Mouse (Mus musculus) hindbrain, embryonic 13.5 days (tissue): ENCODE measurements around the gene Gpr89. TPM values are rescaled to one million over a fixed set of nuclear protein-coding genes. Genes with fewer than 3 reads are reported as not detected.

ENCODE experiments used
- ATAC-seq: fragments of 200-750 bp; cut with Nextera tagmentation; 2 replicates; pipeline ENCODE4 v1.8.0; 2017; ENCODE audit warnings: moderate TSS enrichment; ENCODE audit not compliant: low FRiP score
- H3K27ac ChIP-seq: fragments of 300-500 bp; sonication (generic); 2 replicates; pipeline ENCODE4 v1.5.1; 2015; ENCODE audit warnings: inconsistent platforms, mild to moderate bottlenecking, moderate library complexity
- H3K27me3 ChIP-seq: fragments of 300-500 bp; sonication (generic); 2 replicates; pipeline ENCODE4 v1.6.1; 2015; ENCODE audit warnings: mild to moderate bottlenecking, inconsistent platforms
- H3K36me3 ChIP-seq: fragments of 300-500 bp; sonication (generic); 2 replicates; pipeline ENCODE4 v1.6.1; 2015; ENCODE audit warnings: mild to moderate bottlenecking, inconsistent platforms
- H3K4me1 ChIP-seq: fragments of 300-500 bp; sonication (generic); replicated peaks from 2 replicates; pipeline ENCODE4 v1.6.1; 2015; ENCODE audit warnings: inconsistent platforms
- H3K4me2 ChIP-seq: fragments of 300-500 bp; sonication (generic); 2 replicates; pipeline ENCODE4 v1.6.1; 2015; ENCODE audit warnings: inconsistent platforms, mild to moderate bottlenecking, moderate library complexity
- H3K4me3 ChIP-seq: fragments of 300-500 bp; sonication (generic); 2 replicates; pipeline ENCODE4 v1.5.1; 2015; ENCODE audit warnings: mild to moderate bottlenecking, inconsistent platforms
- H3K9ac ChIP-seq: fragments of 300-500 bp; sonication (generic); 2 replicates; pipeline ENCODE4 v1.6.1; 2015; ENCODE audit warnings: mild to moderate bottlenecking, inconsistent platforms
- H3K9me3 ChIP-seq: fragments of 300-500 bp; sonication (generic); 2 replicates; pipeline ENCODE4 v1.6.1; 2016; ENCODE audit warnings: inconsistent platforms
- WGBS: fragments of 180-500 bp; shearing (Covaris S2); methylation state at CpG from one replicate; pipeline ENCODE4 v1.1.7; 2015; 5-methylcytosine and 5-hydroxymethylcytosine counted together
- polyA plus RNA-seq: library from polyadenylated mRNA; unstranded; fragments of >200 nt; fragmentation: Nextera tagmentation; extraction: Ambion mirVana; gene quantifications from 2 replicates; pipeline ENCODE4 v1.2.1, GENCODE M21; 2015

Gpr89 gene
- polyA plus RNA-seq = 38.3 and 40.7 TPM in 2 replicates

GRCm38 (mm10) chr3:96904851-96905541 is at the start of gene Gpr89:
Gpr89 (minus strand) TSS chr3:96905346.
- H3K4me1 ChIP-seq = peaks cover 17% of the 10 kb centered on the region
- peak within 1 kb of the TSS; percentile 100 for H3K4me3 ChIP-seq
- H3K27ac ChIP-seq = peak within 1 kb of the TSS; percentile 64
- WGBS = under 1% methylated on average over 40 of the region's 40 CpGs
- no peaks in the 10 kb centered on the region for H3K36me3 ChIP-seq
- H3K9me3 ChIP-seq = no peaks in the 10 kb centered on the region
- peak; percentile 98 for ATAC-seq
- H3K27me3 ChIP-seq = peaks cover 14% of the 10 kb centered on the region
- peak within 1 kb of the TSS; percentile 96 for H3K9ac ChIP-seq
- peak within 1 kb of the TSS; percentile 82 for H3K4me2 ChIP-seq

- no peaks in the 10 kb centered on the region for H3K27me3 ChIP-seq
- 58% methylated on average over 14 of the region's 14 CpGs for WGBS
- ATAC-seq = no peak
- no peak overlapping the region for H3K9ac ChIP-seq
- no peaks in the 10 kb centered on the region for H3K36me3 ChIP-seq
- no peak overlapping the region for H3K4me2 ChIP-seq
- no peaks in the 10 kb centered on the region for H3K4me1 ChIP-seq
- no peak overlapping the region for H3K27ac ChIP-seq
- no peak overlapping the region for H3K4me3 ChIP-seq
- H3K9me3 ChIP-seq = no peaks in the 10 kb centered on the region
Observed at GRCm38 (mm10) chr3:96953489-96954233, 48.5 kb upstream of the Gpr89 start.

- no peak overlapping the region for H3K9ac ChIP-seq
- WGBS = 94% methylated on average over 2 of the region's 2 CpGs
- H3K27me3 ChIP-seq = no peaks in the 10 kb centered on the region
- H3K9me3 ChIP-seq = peaks cover 7% of the 10 kb centered on the region
- peaks cover 12% of the 10 kb centered on the region for H3K4me1 ChIP-seq
- H3K4me2 ChIP-seq = no peak overlapping the region
- H3K4me3 ChIP-seq = no peak overlapping the region
- no peaks in the 10 kb centered on the region for H3K36me3 ChIP-seq
- no peak for ATAC-seq
- no peak overlapping the region for H3K27ac ChIP-seq
Observed at GRCm38 (mm10) chr3:96942706-96943105, 37.6 kb upstream of the Gpr89 start.

- H3K4me2 ChIP-seq = peak overlapping the region; percentile 44
- peaks cover 19% of the 10 kb centered on the region for H3K27me3 ChIP-seq
- ATAC-seq = peak; percentile 68
- peaks cover 7% of the 10 kb centered on the region for H3K9me3 ChIP-seq
- H3K36me3 ChIP-seq = no peaks in the 10 kb centered on the region
- H3K9ac ChIP-seq = peak overlapping the region; percentile 5; the same call in 1 of the 2 replicates
- peaks cover 21% of the 10 kb centered on the region for H3K4me1 ChIP-seq
- peak overlapping the region; percentile 3; the same call in 1 of the 2 replicates for H3K27ac ChIP-seq
- peak overlapping the region; percentile 23 for H3K4me3 ChIP-seq
- WGBS = 7% methylated on average over 11 of the region's 11 CpGs
Observed at GRCm38 (mm10) chr3:96938738-96939137, 33.6 kb upstream of the Gpr89 start.

GRCm38 (mm10) chr3:96937606-96938005 is 32.5 kb upstream of the Gpr89 start:
- Histone ChIP-seq H3K4me2 (no peak overlapping the region), H3K27me3 (peaks cover 19% of the 10 kb centered on the region), H3K9me3 (no peaks in the 10 kb centered on the region), H3K27ac (peak overlapping the region; percentile 35; the same call in 1 of the 2 replicates), H3K9ac (no peak overlapping the region), H3K4me1 (peaks cover 21% of the 10 kb centered on the region), H3K36me3 (no peaks in the 10 kb centered on the region), H3K4me3 (no peak overlapping the region)
- 13% methylated on average over 5 of the region's 5 CpGs for WGBS
- peak; percentile 82 for ATAC-seq

- no peaks in the 10 kb centered on the region for H3K9me3 ChIP-seq
- H3K9ac ChIP-seq = no peak overlapping the region
- H3K4me1 ChIP-seq = peaks cover 24% of the 10 kb centered on the region
- ATAC-seq = no peak
- no peak overlapping the region for H3K27ac ChIP-seq
- H3K4me2 ChIP-seq = no peak overlapping the region
- 9% methylated on average over 6 of the region's 6 CpGs for WGBS
- no peak overlapping the region for H3K4me3 ChIP-seq
- H3K27me3 ChIP-seq = peaks cover 22% of the 10 kb centered on the region
- no peaks in the 10 kb centered on the region for H3K36me3 ChIP-seq
Observed at GRCm38 (mm10) chr3:96936241-96936640, 31.1 kb upstream of the Gpr89 start.

GRCm38 (mm10) chr3:96931261-96931681 is 26.1 kb upstream of the Gpr89 start:
- Histone ChIP-seq H3K4me1 (peaks cover 10% of the 10 kb centered on the region; the same call in 1 of the 2 replicates), H3K9ac (0 out of 2 replicates have a peak overlapping the region, but pooled peaks have one; percentile 3), H3K36me3 (no peaks in the 10 kb centered on the region), H3K27ac (no peak overlapping the region), H3K4me2 (peak overlapping the region; percentile 25; the same call in 1 of the 2 replicates), H3K27me3 (peaks cover 25% of the 10 kb centered on the region), H3K9me3 (no peaks in the 10 kb centered on the region), H3K4me3 (no peak overlapping the region)
- peak; percentile 58; the same call in 1 of the 2 replicates for ATAC-seq
- 16% methylated on average over 5 of the region's 5 CpGs for WGBS

GRCm38 (mm10) chr3:96925920-96926319 is 20.8 kb upstream of the Gpr89 start, which contains the start of gene Gja8:
Gja8 (minus strand) TSS chr3:96926020.
- Histone ChIP-seq H3K4me2 (no peak within 1 kb of the TSS), H3K27me3 (peaks cover 3% of the 10 kb centered on the region; the same call in 1 of the 2 replicates), H3K27ac (no peak within 1 kb of the TSS), H3K4me3 (no peak within 1 kb of the TSS), H3K9me3 (no peaks in the 10 kb centered on the region), H3K36me3 (no peaks in the 10 kb centered on the region), H3K4me1 (peaks cover 4% of the 10 kb centered on the region; the same call in 1 of the 2 replicates), H3K9ac (no peak within 1 kb of the TSS)
- WGBS = 64% methylated on average over 6 of the region's 6 CpGs
- no peak for ATAC-seq

- H3K9me3 ChIP-seq = no peaks in the 10 kb centered on the region
- no peaks in the 10 kb centered on the region for H3K27me3 ChIP-seq
- H3K36me3 ChIP-seq = no peaks in the 10 kb centered on the region
- 85% methylated on average over 4 of the region's 4 CpGs for WGBS
- H3K4me2 ChIP-seq = no peak overlapping the region
- ATAC-seq = no peak
- H3K9ac ChIP-seq = no peak overlapping the region
- H3K27ac ChIP-seq = no peak overlapping the region
- no peaks in the 10 kb centered on the region for H3K4me1 ChIP-seq
- H3K4me3 ChIP-seq = no peak overlapping the region
Observed at GRCm38 (mm10) chr3:96924631-96925030, 19.5 kb upstream of the Gpr89 start.

GRCm38 (mm10) chr3:96920991-96921390 is 15.8 kb upstream of the Gpr89 start:
- Histone ChIP-seq H3K9me3 (no peaks in the 10 kb centered on the region), H3K9ac (no peak overlapping the region), H3K4me1 (no peaks in the 10 kb centered on the region), H3K4me3 (no peak overlapping the region), H3K27ac (no peak overlapping the region), H3K27me3 (no peaks in the 10 kb centered on the region), H3K36me3 (no peaks in the 10 kb centered on the region), H3K4me2 (no peak overlapping the region)
- WGBS = 78% methylated on average over 7 of the region's 7 CpGs
- ATAC-seq = no peak

GRCm38 (mm10) chr3:96905592-96905991 is 446 bp upstream of the Gpr89 start:
- Histone ChIP-seq H3K4me1 (peaks cover 17% of the 10 kb centered on the region), H3K36me3 (no peaks in the 10 kb centered on the region), H3K27ac (no peak overlapping the region), H3K27me3 (peaks cover 14% of the 10 kb centered on the region), H3K4me3 (peak overlapping the region; percentile 100), H3K4me2 (peak overlapping the region; percentile 82), H3K9me3 (no peaks in the 10 kb centered on the region), H3K9ac (peak overlapping the region; percentile 96)
- peak; percentile 47; the same call in 1 of the 2 replicates for ATAC-seq
- WGBS = 47% methylated on average over 9 of the region's 9 CpGs

GRCm38 (mm10) chr3:96904393-96904792 is 753 bp downstream of the Gpr89 start, which contains the start of gene Gja5:
Gja5 (plus strand) TSS chr3:96904693.
- Histone ChIP-seq H3K36me3 (no peaks in the 10 kb centered on the region), H3K27ac (peak within 1 kb of the TSS; percentile 64), H3K9me3 (no peaks in the 10 kb centered on the region), H3K27me3 (peaks cover 14% of the 10 kb centered on the region), H3K9ac (peak within 1 kb of the TSS; percentile 96), H3K4me1 (peaks cover 17% of the 10 kb centered on the region), H3K4me2 (peak within 1 kb of the TSS; percentile 82), H3K4me3 (peak within 1 kb of the TSS; percentile 100)
- WGBS = 14% methylated on average over 14 of the region's 14 CpGs
- ATAC-seq = no peak; the same call in 1 of the 2 replicates
